Mouse (Mus musculus): Measurements from ENCODE around the gene Inpp5f. TPM values are rescaled to one million over a fixed set of nuclear protein-coding genes. Genes with fewer than 3 reads are reported as not detected.

Inpp5f gene
- polyA plus RNA-seq, 1 experiment = 3.6 TPM

GRCm38 (mm10) chr7:128577607-128578006 lies 33.5 kb upstream of the Inpp5f start:
- Histone ChIP-seq H3K4me3 (no peak overlapping the region), H3K79me2 (ENCODE audit: control insufficient read depth, insufficient read depth) (no peaks in the 10 kb centered on the region), H3K36me3 (ENCODE audit: control insufficient read depth, insufficient read depth) (no peaks in the 10 kb centered on the region), H3ac (ENCODE audit: control insufficient read depth, insufficient read length) (no peak overlapping the region), H3K4me2 (ENCODE audit: low read depth) (no peak overlapping the region), H3K27me3 (ENCODE audit: control insufficient read depth, insufficient read depth, insufficient read length) (no peaks in the 10 kb centered on the region)
- no peak for TF ChIP-seq POLR2A (IDR thresholded peaks at IDR 0.05; ENCODE audit: insufficient read length, low read depth)
- TF ChIP-seq E2F4 (IDR thresholded peaks at IDR 0.05; ENCODE audit: insufficient read depth) = no peak
- no peak for TF ChIP-seq MAX (IDR thresholded peaks at IDR 0.05; ENCODE audit: low read depth)
- TF ChIP-seq USF1 (IDR thresholded peaks at IDR 0.05; ENCODE audit: low read depth) = no peak
- TF ChIP-seq REST (IDR thresholded peaks at IDR 0.05; ENCODE audit: insufficient read depth, insufficient read length) = no peak
- no peak for TF ChIP-seq CEBPB (IDR thresholded peaks at IDR 0.05; ENCODE audit: insufficient read depth, poor library complexity, severe bottlenecking)
- no peak for TF ChIP-seq MYOD1 (IDR thresholded peaks at IDR 0.05; ENCODE audit: control insufficient read depth in 1 of 3, insufficient read length in 2 of 3, low read depth in 2 of 3)
- no peak for TF ChIP-seq MYOG (IDR thresholded peaks at IDR 0.05; ENCODE audit: control insufficient read depth in 1 of 3, insufficient read depth in 1 of 3, insufficient read length in 2 of 3, low read depth in 2 of 3)
- no peak for TF ChIP-seq TCF3 (IDR thresholded peaks at IDR 0.05; ENCODE audit: insufficient read length, low read depth)

GRCm38 (mm10) chr7:128578199-128578945 lies 32.8 kb upstream of the Inpp5f start:
- H3K36me3 ChIP-seq (ENCODE audit: control insufficient read depth, insufficient read depth) = no peaks in the 10 kb centered on the region
- no peak overlapping the region for H3ac ChIP-seq (ENCODE audit: control insufficient read depth, insufficient read length)
- H3K4me3 ChIP-seq = no peak overlapping the region
- no peaks in the 10 kb centered on the region for H3K27me3 ChIP-seq (ENCODE audit: control insufficient read depth, insufficient read depth, insufficient read length)
- no peak for TF ChIP-seq MYOD1 (IDR thresholded peaks at IDR 0.05; ENCODE audit: control insufficient read depth in 1 of 3, insufficient read length in 2 of 3, low read depth in 2 of 3)
- no peak for TF ChIP-seq E2F4 (IDR thresholded peaks at IDR 0.05; ENCODE audit: insufficient read depth)
- TF ChIP-seq TCF3 (IDR thresholded peaks at IDR 0.05; ENCODE audit: insufficient read length, low read depth) = no peak
- no peak for TF ChIP-seq CEBPB (IDR thresholded peaks at IDR 0.05; ENCODE audit: insufficient read depth, poor library complexity, severe bottlenecking)
- no peak for TF ChIP-seq MYOG (IDR thresholded peaks at IDR 0.05; ENCODE audit: control insufficient read depth in 1 of 3, insufficient read depth in 1 of 3, insufficient read length in 2 of 3, low read depth in 2 of 3)
- no peak for TF ChIP-seq USF1 (IDR thresholded peaks at IDR 0.05; ENCODE audit: low read depth)
- no peak for TF ChIP-seq SRF (IDR thresholded peaks at IDR 0.05; ENCODE audit: control insufficient read depth, insufficient read length, low read depth)
- TF ChIP-seq MAX (IDR thresholded peaks at IDR 0.05; ENCODE audit: low read depth) = no peak
- TF ChIP-seq POLR2A (IDR thresholded peaks at IDR 0.05; ENCODE audit: insufficient read length, low read depth) = no peak
- H3K4me2 ChIP-seq (ENCODE audit: low read depth) = no peak overlapping the region
- no peaks in the 10 kb centered on the region for H3K79me2 ChIP-seq (ENCODE audit: control insufficient read depth, insufficient read depth)

GRCm38 (mm10) chr7:128579381-128579780 lies 31.7 kb upstream of the Inpp5f start:
- Histone ChIP-seq H3ac (ENCODE audit: control insufficient read depth, insufficient read length) (no peak overlapping the region), H3K4me2 (ENCODE audit: low read depth) (no peak overlapping the region), H3K27me3 (ENCODE audit: control insufficient read depth, insufficient read depth, insufficient read length) (no peaks in the 10 kb centered on the region), H3K79me2 (ENCODE audit: control insufficient read depth, insufficient read depth) (no peaks in the 10 kb centered on the region), H3K36me3 (ENCODE audit: control insufficient read depth, insufficient read depth) (no peaks in the 10 kb centered on the region), H3K4me3 (no peak overlapping the region)
- TF ChIP-seq REST (IDR thresholded peaks at IDR 0.05; ENCODE audit: insufficient read depth, insufficient read length) (no peak), TCF12 (IDR thresholded peaks at IDR 0.05; ENCODE audit: insufficient read depth, poor library complexity, severe bottlenecking) (no peak), MAX (IDR thresholded peaks at IDR 0.05; ENCODE audit: low read depth) (no peak), POLR2A (IDR thresholded peaks at IDR 0.05; ENCODE audit: insufficient read length, low read depth) (no peak), TCF3 (IDR thresholded peaks at IDR 0.05; ENCODE audit: insufficient read length, low read depth) (no peak), SRF (IDR thresholded peaks at IDR 0.05; ENCODE audit: control insufficient read depth, insufficient read length, low read depth) (no peak), E2F4 (IDR thresholded peaks at IDR 0.05; ENCODE audit: insufficient read depth) (no peak), CEBPB (IDR thresholded peaks at IDR 0.05; ENCODE audit: insufficient read depth, poor library complexity, severe bottlenecking) (no peak), POLR2AphosphoS2 (IDR thresholded peaks at IDR 0.05; ENCODE audit: insufficient read length, low read depth) (no peak), USF1 (IDR thresholded peaks at IDR 0.05; ENCODE audit: low read depth) (no peak), MYOD1 (IDR thresholded peaks at IDR 0.05; ENCODE audit: control insufficient read depth in 1 of 3, insufficient read length in 2 of 3, low read depth in 2 of 3) (no peak), MYOG (IDR thresholded peaks at IDR 0.05; ENCODE audit: control insufficient read depth in 1 of 3, insufficient read depth in 1 of 3, insufficient read length in 2 of 3, low read depth in 2 of 3) (no peak)

GRCm38 (mm10) chr7:128580318-128580717 lies 30.8 kb upstream of the Inpp5f start:
- Histone ChIP-seq H3K36me3 (ENCODE audit: control insufficient read depth, insufficient read depth) (no peaks in the 10 kb centered on the region), H3K4me3 (no peak overlapping the region), H3ac (ENCODE audit: control insufficient read depth, insufficient read length) (no peak overlapping the region), H3K79me2 (ENCODE audit: control insufficient read depth, insufficient read depth) (no peaks in the 10 kb centered on the region), H3K4me2 (ENCODE audit: low read depth) (no peak overlapping the region), H3K27me3 (ENCODE audit: control insufficient read depth, insufficient read depth, insufficient read length) (no peaks in the 10 kb centered on the region)
- no peak for TF ChIP-seq POLR2AphosphoS2 (IDR thresholded peaks at IDR 0.05; ENCODE audit: insufficient read length, low read depth)
- TF ChIP-seq MAX (IDR thresholded peaks at IDR 0.05; ENCODE audit: low read depth) = no peak

GRCm38 (mm10) chr7:128581864-128582484 lies 29.2 kb upstream of the Inpp5f start:
- Histone ChIP-seq H3K4me3 (no peak overlapping the region), H3K27me3 (ENCODE audit: control insufficient read depth, insufficient read depth, insufficient read length) (no peaks in the 10 kb centered on the region), H3K4me2 (ENCODE audit: low read depth) (no peak overlapping the region), H3ac (ENCODE audit: control insufficient read depth, insufficient read length) (no peak overlapping the region), H3K79me2 (ENCODE audit: control insufficient read depth, insufficient read depth) (no peaks in the 10 kb centered on the region), H3K36me3 (ENCODE audit: control insufficient read depth, insufficient read depth) (no peaks in the 10 kb centered on the region)
- TF ChIP-seq TCF3 (IDR thresholded peaks at IDR 0.05; ENCODE audit: insufficient read length, low read depth) = no peak
- TF ChIP-seq REST (IDR thresholded peaks at IDR 0.05; ENCODE audit: insufficient read depth, insufficient read length) = no peak
- TF ChIP-seq SRF (IDR thresholded peaks at IDR 0.05; ENCODE audit: control insufficient read depth, insufficient read length, low read depth) = no peak
- no peak for TF ChIP-seq POLR2A (IDR thresholded peaks at IDR 0.05; ENCODE audit: insufficient read length, low read depth)
- no peak for TF ChIP-seq E2F4 (IDR thresholded peaks at IDR 0.05; ENCODE audit: insufficient read depth)
- TF ChIP-seq MYOG (IDR thresholded peaks at IDR 0.05; ENCODE audit: control insufficient read depth in 1 of 3, insufficient read depth in 1 of 3, insufficient read length in 2 of 3, low read depth in 2 of 3) = no peak
- no peak for TF ChIP-seq USF1 (IDR thresholded peaks at IDR 0.05; ENCODE audit: low read depth)
- no peak for TF ChIP-seq MAX (IDR thresholded peaks at IDR 0.05; ENCODE audit: low read depth)

Data from myocyte (in vitro differentiated cells).